Mouse (Mus musculus): ENCODE results near the gene Chd2. TPM values are rescaled to one million over a fixed set of nuclear protein-coding genes. Genes with fewer than 3 reads are reported as not detected.
A peak's percentile ranks its signal among the peaks of the same experiment; 100 is the strongest.

Gene Chd2
- total RNA-seq, 2 experiments from 2014 or later, result 40.7 to 48.4 TPM

DNA sequence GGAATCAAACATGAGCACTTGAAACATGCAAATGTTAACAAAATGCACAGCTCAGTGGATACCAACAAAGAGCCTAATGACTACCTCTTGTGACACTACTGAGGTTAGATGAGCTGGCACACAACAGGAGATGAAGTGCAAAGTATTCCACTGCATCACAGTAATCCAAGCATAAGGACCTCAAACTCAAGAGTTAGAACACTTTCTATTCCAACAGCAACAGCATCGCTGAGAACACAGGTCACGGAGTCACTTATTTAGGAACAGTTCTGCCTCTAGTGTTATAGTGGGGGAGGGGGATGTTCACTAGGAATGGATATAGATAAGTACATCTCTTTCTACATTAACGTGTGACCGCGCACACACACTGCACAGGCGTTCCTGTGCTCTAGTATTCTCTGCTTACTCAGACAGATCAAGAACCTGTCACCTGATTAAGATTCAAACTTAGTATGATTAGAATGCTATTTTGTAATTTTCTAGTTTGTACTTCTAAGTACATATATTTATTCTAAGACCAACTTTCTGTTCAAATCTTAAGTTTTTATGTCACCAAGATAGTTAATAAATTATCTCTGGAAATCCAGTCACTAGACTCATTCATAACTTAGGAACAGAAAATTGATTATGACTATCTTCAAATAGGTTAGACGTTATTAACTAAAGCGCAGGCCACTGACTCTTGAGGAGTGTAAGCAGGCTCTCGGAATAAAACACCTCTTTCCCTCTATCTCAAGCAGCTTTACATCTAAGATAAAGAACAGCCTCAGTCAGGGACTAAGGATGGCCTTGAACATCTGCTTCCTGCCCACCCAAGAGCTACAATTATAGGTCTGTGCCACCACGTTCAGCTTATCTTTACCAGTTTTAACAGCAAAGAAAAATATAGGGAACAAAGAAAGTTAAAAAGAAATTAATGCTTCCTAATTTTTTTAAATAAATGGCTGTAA lies 5.2 kb upstream of the Chd2 start:
- Histone ChIP-seq H3K4me3 (peak overlapping the region; percentile 55), H3K27ac (peak overlapping the region; percentile 62)
- no peak for TF ChIP-seq CTCF (IDR thresholded peaks at IDR 0.05)
- intact Hi-C loops (cut with DNase I), result no loop called here
- DNase-seq, result no peak

DNA sequence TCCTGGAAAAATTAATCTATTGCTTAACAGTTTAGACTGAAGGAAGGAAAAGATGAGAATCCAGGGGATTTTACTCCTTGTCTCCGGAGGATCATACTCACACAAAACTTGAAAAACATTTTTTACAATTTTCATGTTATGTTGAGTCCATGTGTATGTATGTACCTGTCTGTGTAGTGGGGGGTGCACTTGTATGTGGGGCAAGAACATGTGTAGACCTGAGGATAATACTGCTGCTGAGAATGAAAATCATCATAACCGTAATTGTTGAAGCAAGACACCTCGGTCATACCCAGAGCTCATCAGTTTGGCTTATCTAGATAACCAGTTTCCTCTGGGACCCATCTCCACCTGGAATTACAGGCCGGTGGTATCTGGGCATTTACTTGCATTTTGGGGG lies 3.4 kb upstream of the Chd2 start:
- DNase-seq, result no peak
- Histone ChIP-seq H3K4me3 (peak overlapping the region; percentile 55), H3K27ac (peak overlapping the region; percentile 38)
- no peak for TF ChIP-seq CTCF (IDR thresholded peaks at IDR 0.05)
- intact Hi-C loops (cut with DNase I), result loop anchor here (1.0 kb wide), 1 partner anchor 9 kb away; no protein-coding TSS in a partner anchor

DNA sequence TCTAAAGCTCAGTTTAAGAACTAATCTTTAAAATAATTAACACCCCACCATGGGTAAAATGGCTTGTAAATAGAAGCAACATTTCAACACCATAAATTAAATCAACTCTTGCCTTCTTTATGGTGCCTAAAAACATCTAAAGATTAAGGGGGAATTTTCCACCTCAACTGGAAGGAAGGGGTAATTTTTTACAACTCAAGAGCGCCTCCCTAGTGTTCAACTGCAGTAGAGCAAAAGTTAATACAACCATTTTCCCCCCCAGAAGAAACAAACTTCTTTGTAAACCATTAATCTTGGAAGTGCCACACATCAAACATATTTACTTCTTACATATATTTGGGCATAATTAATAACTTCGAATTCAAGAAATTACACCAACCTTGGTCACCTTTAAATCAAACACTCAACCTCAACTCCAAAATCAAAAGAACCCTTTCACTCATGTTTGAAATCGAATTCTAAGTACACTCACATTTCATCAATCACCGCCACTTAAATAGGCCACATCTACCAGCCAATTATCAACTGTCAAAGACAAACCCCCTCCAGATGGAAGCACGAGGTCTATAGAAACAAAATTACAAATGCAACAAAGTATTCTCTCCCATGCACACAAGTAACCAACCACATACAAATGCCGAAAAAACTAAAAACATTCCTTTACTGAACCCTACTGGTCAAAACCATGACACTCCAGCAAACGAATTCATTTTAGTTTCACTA lies 662 bp upstream of the Chd2 start:
- Histone ChIP-seq H3K4me3 (peak overlapping the region; percentile 75), H3K27ac (peak overlapping the region; percentile 99)
- peak; percentile 49 for TF ChIP-seq CTCF (IDR thresholded peaks at IDR 0.05)
- no peak for DNase-seq
- intact Hi-C loops (cut with DNase I), result no loop called here

DNA sequence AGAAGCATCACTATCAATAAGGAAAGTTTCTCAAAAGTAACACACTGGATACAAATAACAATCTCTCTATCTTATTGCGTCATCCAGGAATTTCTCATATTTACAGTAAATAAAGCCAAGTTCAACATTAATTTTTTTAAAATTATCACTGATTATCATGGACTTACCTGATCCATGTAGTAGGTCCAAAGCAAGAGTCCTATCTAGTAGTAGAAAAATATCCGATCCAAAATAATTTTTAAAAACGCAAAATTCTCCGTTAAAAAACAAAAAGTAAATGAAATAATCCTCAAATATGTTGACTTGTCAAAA lies 595 bp downstream of the Chd2 start:
- no peak for TF ChIP-seq CTCF (IDR thresholded peaks at IDR 0.05)
- Histone ChIP-seq H3K4me3 (peak overlapping the region; percentile 75), H3K27ac (peak overlapping the region; percentile 99)
- intact Hi-C loops (cut with DNase I), result loop anchor here (1.0 kb wide), 1 partner anchor 16 kb away; no protein-coding TSS in a partner anchor
- no peak for DNase-seq

DNA sequence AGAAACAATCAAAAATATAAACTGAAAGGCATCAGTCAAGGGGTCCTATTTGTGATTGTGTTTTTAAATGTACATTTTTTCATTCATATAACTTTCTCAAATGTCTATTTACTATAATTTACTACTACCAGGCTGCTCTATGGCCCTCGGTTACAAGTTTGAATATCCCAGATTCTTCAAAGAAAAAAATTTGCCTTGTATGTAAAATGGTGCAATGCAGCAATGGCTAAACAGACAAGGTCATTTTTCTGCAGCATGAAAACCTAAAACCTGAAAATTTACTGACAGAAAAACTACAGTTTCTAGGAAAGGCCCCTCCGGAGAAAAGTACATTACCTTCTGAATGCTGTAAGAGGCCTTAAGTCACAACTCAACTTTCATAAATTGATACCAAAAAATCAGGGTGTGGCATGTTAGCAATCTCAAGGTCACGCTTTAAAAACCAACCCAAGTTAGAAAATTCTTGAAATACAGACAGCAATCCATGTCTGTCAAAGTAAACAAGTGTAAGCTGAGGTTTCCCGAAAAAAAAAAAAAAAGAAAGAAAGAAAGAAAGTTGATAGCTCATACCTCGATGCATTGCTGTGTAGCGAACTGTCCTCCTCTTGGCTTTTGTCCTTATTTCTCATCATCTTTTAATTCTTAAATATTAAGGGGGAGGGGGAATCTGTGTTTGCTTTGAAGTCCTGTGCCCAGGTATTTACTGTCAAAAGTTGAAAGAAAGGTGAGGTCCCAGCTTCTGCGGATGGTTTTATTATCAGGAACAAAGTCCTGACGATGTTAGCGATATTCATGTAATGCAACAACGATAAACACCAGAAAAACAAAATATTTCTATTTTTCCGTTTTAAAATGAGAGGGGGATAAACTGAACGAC lies 1.2 kb downstream of the Chd2 start:
- peak overlapping the region; percentile 75 for H3K4me3 ChIP-seq
- intact Hi-C loops (cut with DNase I), result loop anchor here (1.0 kb wide), 1 partner anchor 17 kb away; no protein-coding TSS in a partner anchor
- DNase-seq, result no peak
- H3K27ac ChIP-seq, result peak overlapping the region; percentile 99
- TF ChIP-seq CTCF (IDR thresholded peaks at IDR 0.05), result no peak

DNA sequence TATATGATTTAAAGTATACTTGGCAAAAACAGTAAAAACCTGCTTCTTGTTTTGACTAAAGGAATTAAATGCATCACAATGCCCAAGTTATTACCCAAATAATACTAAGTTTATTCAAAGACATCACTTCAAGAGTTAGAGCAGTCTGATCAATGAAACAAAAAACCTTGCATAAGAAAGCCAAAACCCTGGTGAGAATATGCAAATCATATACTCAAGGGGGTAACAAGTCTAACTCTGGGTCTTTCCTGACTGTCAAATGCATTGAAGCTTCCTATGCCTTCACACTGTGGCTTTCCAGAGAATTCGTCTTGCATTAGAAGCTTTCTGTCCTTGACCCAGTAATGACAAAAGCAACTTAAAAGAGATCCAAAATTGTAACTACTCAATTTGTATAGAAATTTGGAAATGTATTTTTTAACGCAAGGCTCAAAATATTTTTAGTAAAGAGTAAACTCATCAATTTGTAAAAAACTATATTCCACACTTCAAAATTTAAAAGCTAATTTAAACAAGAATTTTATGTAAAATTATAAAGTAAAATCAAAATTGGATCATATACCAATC lies 2.4 kb downstream of the Chd2 start:
- Histone ChIP-seq H3K27ac (peak overlapping the region; percentile 99), H3K4me3 (peak overlapping the region; percentile 75)
- intact Hi-C loops (cut with DNase I), result no loop called here
- TF ChIP-seq CTCF (IDR thresholded peaks at IDR 0.05), result no peak
- DNase-seq, result no peak

DNA sequence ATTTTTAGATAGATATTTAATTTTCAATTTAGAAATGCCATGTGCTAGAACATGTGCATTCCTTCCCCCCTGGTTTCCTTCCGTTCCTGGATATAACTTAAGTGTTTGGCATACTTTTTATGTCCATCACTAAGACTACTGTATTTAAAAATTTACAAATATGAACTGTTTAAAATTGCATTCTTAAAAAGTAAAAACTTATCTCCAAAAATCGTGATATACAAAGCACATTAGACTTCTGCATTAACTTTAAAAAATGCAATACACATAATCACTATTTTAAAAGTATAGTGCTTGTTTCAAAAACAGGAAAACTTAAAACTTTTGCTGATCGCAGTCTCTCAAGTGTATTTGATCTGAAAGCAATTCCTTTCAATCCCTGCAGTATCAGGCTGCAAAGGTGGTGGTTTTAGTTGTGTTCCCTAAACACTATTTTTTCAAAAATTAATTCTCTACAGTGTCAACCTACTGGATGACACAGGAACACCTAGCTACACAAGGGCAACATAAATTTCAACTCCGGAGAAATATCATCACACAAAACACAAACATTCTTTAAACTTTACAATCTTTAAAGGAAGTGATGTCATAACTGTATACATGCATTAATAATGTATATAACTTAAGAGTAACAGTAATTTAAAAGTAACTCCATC lies 3.1 kb downstream of the Chd2 start:
- TF ChIP-seq CTCF (IDR thresholded peaks at IDR 0.05), result no peak
- no peak for DNase-seq
- intact Hi-C loops (cut with DNase I), result no loop called here

DNA sequence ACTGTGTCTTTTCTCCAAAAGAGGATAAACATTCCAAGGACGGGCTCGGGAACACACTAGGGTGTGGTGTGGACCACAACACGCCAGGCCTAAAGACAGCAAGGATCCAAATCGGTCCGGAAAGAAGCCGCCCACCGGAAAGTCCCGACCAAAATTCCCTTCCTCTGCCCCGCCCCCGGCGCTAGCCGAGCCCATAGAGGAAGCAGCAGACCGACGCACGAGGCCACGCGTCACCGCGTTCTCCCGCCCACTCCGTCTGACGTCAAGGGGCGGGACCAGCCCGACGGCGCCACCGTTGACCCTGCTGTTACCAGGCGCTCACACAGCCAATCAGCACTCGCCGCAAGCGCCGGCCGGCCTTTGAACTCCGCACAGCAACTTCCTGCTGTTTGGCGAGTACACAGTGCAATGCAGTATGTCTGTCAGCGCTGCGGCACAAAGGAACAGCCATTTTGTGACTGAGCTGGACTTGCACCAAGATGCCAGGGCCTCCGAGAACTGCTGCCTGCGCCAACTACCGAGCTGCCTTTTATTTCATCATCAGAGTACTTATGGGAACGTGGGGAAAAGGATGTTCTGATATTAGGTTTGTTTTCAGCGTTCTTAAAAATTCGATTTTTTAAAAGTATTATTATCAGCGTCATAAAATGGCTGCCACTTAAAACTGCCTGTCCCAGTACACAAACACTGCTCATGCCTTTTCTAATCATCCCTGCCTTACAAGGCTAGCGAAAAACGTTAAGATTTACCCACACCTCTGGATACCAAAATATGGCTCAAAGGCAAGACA lies 3.8 kb downstream of the Chd2 start:
- H3K27ac ChIP-seq, result peak overlapping the region; percentile 99
- TF ChIP-seq CTCF (IDR thresholded peaks at IDR 0.05), result no peak
- DNase-seq, result peak; percentile 100
- intact Hi-C loops (cut with DNase I), result loop anchor here (1.0 kb wide), 1 partner anchor 80 kb away; no protein-coding TSS in a partner anchor
- peak overlapping the region; percentile 81 for H3K4me3 ChIP-seq

More for the DNA sequence above, 3.1 kb downstream of the Chd2 start:
- Histone ChIP-seq H3K4me3 (peak overlapping the region; percentile 75), H3K27ac (peak overlapping the region; percentile 99)

DNA sequence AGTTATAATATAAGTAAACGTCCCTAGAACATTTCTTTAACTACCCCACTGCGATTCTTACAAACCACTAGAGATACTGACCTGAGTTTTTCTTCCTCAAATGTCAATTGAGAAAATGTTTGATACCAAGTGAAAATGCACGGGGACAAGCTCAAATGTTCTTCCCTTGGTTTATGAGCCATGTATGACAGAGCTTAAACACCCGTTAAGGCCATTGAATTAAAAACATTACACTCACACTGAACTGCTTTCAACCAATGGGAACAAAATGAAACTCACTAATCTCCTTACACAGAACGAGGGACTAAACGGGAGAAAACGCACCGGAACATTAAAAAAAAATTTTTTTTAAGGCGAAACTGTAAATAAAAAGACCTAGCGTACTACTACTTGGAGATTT lies 4.4 kb downstream of the Chd2 start:
- DNase-seq, result no peak
- Histone ChIP-seq H3K4me3 (peak overlapping the region; percentile 81), H3K27ac (peak overlapping the region; percentile 99)
- intact Hi-C loops (cut with DNase I), result loop anchor here (1.0 kb wide), 1 partner anchor 81 kb away; no protein-coding TSS in a partner anchor
- no peak for TF ChIP-seq CTCF (IDR thresholded peaks at IDR 0.05)

DNA sequence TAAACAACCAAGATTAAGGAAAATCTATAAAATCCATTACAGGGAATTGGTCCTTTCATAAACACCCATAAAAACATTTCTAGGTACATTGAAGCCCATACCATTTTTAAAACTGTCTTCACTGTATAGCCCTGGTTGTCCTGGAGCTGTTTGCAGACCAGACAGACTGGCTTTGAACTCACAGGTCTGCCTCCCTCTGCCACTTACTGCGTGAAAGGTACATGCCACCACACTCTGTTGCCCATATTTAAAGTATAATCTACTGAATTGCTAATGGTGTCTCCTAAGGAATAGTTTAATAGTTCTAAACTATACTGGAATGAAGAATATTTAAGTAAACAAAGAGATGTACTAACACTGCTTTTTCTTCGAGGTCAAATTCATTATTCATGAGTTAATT lies 5.1 kb downstream of the Chd2 start:
- Histone ChIP-seq H3K27ac (peak overlapping the region; percentile 99), H3K4me3 (peak overlapping the region; percentile 81)
- intact Hi-C loops (cut with DNase I), result no loop called here
- DNase-seq, result no peak
- no peak for TF ChIP-seq CTCF (IDR thresholded peaks at IDR 0.05)

DNA sequence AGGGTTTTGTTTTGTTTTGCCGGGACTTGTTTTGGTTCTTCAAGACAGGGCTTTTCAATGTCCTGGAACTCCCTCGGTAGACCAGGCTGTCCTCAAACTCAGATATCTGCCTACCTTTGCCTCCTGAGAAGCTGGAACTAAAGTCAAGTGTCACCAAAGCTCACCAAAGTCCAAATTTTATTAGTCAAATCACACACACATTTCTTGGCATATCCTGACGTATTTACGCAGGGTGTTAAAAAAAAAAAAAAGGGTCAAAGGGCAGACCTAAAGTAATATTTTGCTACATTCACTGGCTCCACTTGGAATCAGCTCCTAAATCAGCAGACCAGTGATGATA lies 5.8 kb downstream of the Chd2 start:
- intact Hi-C loops (cut with DNase I), result no loop called here
- H3K27ac ChIP-seq, result peak overlapping the region; percentile 99
- peak overlapping the region; percentile 81 for H3K4me3 ChIP-seq
- no peak for DNase-seq
- TF ChIP-seq CTCF (IDR thresholded peaks at IDR 0.05), result no peak

Measured in gastrocnemius, adult 2 months (tissue).